Mouse (Mus musculus) hematopoietic multipotent progenitor cell, adult 10-12 weeks (in vitro differentiated cells): ENCODE results near the gene Gm3005. TPM values are rescaled to one million over a fixed set of nuclear protein-coding genes. Genes with fewer than 3 reads are reported as not detected.

Experiments used
- polyA plus RNA-seq: library from polyadenylated mRNA; stranded (reverse); fragments of >175 nt; gene quantifications from 2 replicates; pipeline ENCODE4 v1.2.3, GENCODE M21; 2012; ENCODE audit warnings: low replicate concordance

Gene Gm3005
- not detected in 2 replicates for polyA plus RNA-seq

GRCm38 (mm10) chr14:3427803-3428202 is at the start of gene Gm3005:
Gene Gm3005 (plus strand): TSS chr14:3428103.

GRCm38 (mm10) chr14:3394793-3395192 is 33.1 kb upstream of the Gm3005 start, which contains the start of gene Gm10413:
Gene Gm10413 (plus strand): TSS chr14:3395093.

GRCm38 (mm10) chr14:3412314-3412713 is 15.6 kb upstream of the Gm3005 start, which contains the start of gene Gm10409:
Gene Gm10409 (plus strand): TSS chr14:3412614.

GRCm38 (mm10) chr14:3449079-3449478 is 21.2 kb downstream of the Gm3005 start, which contains the start of gene Gm10408:
Gene Gm10408 (plus strand): TSS chr14:3449379.

GRCm38 (mm10) chr14:3634212-3634611 is 206.3 kb downstream of the Gm3005 start, which contains the start of gene Gm3012:
Gene Gm3012 (plus strand): TSS chr14:3634512.

Other genes with a start within 250 kb of the Gm3005 start
- gene Gm5795, start 239.8 kb upstream of the Gm3005 start, polyA plus RNA-seq, result 0.22 TPM in 1 of 2 replicates, not detected in the other
- gene D830030K20Rik, start 219.6 kb upstream of the Gm3005 start, polyA plus RNA-seq, result 0.24 and 1.2 TPM in 2 replicates
- 0.08 TPM in 1 of 2 replicates, not detected in the other for gene Gm2956, start 95.5 kb upstream of the Gm3005 start, polyA plus RNA-seq
- not detected in 2 replicates for gene Gm10413, start 33.0 kb upstream of the Gm3005 start, polyA plus RNA-seq
- gene Gm10409, start 15.5 kb upstream of the Gm3005 start, polyA plus RNA-seq, result not detected in 2 replicates
- gene Gm10408, start 21.3 kb downstream of the Gm3005 start, polyA plus RNA-seq, result not detected in 2 replicates
- gene Gm3012, start 206.4 kb downstream of the Gm3005 start, polyA plus RNA-seq, result not detected in 2 replicates
- not detected in 2 replicates for gene Gm3020, start 223.9 kb downstream of the Gm3005 start, polyA plus RNA-seq